Mouse (Mus musculus) adipocyte (in vitro differentiated cells): ENCODE results near the gene Olfr1431.
"Not testable (repeated sequence)": the region's sequence is repeated elsewhere in the genome, so short reads cannot be mapped to it uniquely, and the experiment has no call there.

ENCODE experiments used
- DNase-seq: peaks from one replicate; pipeline ENCODE4 v3.0.0-alpha.2; 2016; ENCODE audit warnings: low spot score

Gene Olfr1431

DNA sequence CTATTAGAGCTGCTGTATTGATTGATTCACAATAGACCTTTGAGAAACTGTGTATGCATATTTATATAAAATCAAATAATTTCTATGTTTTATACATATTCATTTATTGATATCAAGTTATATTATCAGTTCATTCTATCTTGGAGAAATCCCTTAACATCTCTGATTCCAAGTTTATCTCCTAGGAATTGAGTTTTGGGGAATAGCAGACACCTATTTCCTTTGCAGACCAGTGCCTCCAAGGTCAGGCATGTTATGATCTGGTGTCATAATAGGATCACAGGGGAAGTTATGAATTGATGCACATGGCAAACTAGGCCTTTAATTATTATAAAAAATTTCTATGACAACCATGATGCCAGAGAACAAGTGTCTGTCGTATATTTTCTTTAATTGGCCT is at the start of gene Olfr1431:
TSS of gene Olfr1431 (plus strand) at position 301 of the 400 bp plus-strand sequence.
- no peak for DNase-seq

DNA sequence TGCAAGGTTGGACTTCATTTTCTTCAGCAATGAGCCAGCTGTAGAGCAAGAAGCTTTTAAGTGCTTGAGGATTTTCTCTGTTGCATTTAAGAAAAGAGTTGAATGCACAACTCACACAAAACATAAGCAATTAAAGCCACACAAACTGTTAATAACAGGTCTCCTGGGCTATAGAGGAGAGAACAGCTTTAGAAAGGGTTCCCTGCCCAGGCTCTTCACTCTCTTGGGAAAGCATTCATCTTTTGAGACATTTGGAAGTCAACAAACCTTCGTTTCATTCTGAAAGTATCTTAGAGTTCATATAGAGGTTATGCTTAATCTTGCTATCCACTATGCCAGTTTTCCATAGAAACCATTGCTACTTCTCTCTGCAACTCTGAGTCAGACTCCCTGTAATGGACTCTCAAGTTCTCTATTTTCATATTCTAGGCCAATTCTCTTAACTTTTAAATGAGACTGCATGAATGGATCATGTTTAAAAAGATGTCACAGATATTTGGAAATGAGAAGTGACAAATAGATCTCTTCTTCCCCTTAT is 30.3 kb upstream of the Olfr1431 start, which contains the start of gene Olfr1555-ps1:
TSS of gene Olfr1555-ps1 (minus strand) at position 51 of the 538 bp plus-strand sequence.
- not testable (repeated sequence) for DNase-seq

GRCm38 (mm10) chr19:12175431-12175830 is 25.0 kb upstream of the Olfr1431 start:
- not testable (repeated sequence) for DNase-seq

DNA sequence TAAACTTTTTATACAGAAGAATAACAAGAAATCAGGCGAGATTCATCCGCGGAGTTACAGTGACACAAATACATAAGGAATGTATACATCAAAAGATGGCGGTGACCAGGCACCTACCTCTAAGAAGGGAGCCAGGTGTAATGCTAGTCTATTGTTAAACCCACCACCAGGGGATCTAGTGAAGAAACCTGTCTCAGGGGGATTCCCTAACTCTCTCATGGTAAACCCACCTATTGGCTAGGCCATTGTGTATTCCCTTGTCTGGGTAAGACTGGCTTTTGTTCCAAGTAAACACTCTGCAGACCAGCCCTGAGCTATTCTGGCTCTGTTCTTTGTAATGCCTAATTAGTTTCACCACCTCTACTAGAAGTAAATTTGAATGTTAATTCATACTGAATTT is 1.4 kb upstream of the Olfr1431 start:
- DNase-seq: not testable (repeated sequence)

DNA sequence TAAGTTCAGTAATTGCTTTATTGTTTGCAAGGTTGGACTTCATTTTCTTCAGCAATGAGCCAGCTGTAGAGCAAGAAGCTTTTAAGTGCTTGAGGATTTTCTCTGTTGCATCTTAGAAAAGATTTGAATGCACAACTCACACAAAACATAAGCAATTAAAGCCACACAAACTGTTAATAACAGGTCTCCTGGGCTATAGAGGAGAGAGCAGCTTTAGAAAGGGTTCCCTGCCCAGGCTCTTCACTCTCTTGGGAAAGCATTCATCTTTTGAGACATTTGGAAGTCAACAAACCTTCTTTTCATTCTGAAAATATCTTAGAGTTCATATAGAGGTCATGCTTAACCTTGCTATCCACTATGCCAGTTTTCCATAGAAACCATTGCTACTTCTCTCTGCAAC is 32.1 kb downstream of the Olfr1431 start, which contains the start of gene Olfr1432:
TSS of gene Olfr1432 (minus strand) at position 101 of the 400 bp plus-strand sequence.
- DNase-seq: not testable (repeated sequence)

GRCm38 (mm10) chr19:12241559-12241958 is 41.1 kb downstream of the Olfr1431 start, which contains the start of gene Olfr262:
TSS of gene Olfr262 (minus strand) at chr19:12241659.
- DNase-seq: peak; percentile 1

- no peak for DNase-seq
These were observed 60.3 kb downstream of the Olfr1431 start, which contains the start of gene Olfr235 for GRCm38 (mm10) chr19:12260732-12261131. TSS of gene Olfr235 (plus strand) at chr19:12261032.
